Mouse (Mus musculus): Measurements from ENCODE around the gene Trmt1.

DNA sequence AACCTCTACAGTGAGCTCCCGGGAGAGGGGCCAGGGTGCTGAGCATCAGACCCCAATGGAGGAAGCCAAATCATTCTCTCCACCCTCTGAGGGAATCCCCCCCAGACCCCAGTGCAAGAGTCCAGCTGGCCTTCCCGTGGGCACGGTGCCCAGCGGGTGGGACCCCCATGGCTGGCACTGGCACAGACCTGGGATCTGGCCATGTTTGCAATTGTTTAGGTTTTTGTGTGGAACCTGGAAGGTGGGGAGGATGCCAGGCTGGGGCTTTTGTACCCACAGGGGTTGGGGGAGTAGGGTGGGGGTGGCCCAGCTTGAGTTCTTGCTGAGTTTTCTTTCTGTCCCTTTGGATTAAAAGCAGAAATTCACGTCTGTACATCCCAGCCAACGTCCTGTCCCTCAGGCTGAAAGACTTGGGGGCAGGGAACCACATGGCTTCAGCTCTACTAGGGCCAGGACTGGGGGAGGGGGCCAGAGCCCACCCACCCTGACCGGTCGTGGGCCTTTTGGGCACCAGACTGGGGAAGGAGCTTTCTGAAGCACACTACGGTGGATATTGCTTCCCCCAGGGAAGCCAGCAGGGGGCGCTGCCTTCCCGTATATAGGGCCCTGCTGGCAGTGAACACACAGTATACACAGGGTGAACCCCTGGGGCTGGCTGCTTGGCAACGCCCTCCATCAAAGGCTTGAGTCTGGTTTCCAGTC is 22.8 kb downstream of the Trmt1 start:
- TF ChIP-seq CHD2 (IDR thresholded peaks at IDR 0.05; ENCODE audit: low read depth, low read length) (no peak), ZNF384 (IDR thresholded peaks at IDR 0.05; ENCODE audit: low read depth, low read length) (0 out of 2 replicates have a peak, but pooled peaks have one; percentile 13), HCFC1 (IDR thresholded peaks at IDR 0.05; ENCODE audit: borderline replicate concordance, insufficient read depth, low read length) (no peak)

Measured in ES-E14 (cell line).